Mouse (Mus musculus): ENCODE data around the gene Spns1. TPM values are rescaled to one million over a fixed set of nuclear protein-coding genes. Genes with fewer than 3 reads are reported as not detected.

The Spns1 gene
- polyA plus RNA-seq, 1 experiment: 246 TPM

DNA sequence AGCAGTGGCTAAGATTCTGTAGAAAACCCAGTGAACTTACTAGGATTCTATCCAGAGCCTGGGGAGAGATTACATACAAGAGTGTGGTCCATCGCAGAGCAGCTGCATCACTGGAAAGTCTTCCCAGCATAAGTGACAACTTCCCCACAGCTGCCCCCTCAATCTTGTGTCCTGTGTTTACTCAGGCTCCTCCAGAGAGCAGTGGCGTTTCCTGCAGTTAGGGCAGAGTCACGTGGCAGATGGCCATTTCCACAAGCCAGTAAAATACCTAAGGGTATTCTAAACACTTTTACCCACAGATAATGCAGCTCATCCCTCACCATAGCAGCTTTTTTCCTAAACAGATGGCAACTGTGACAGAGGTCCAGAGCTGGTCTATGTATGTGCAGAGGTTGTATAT lies 52.5 kb downstream of the Spns1 start:
- DNase-seq: no peak
- Histone ChIP-seq H3K4me3 (replicated peaks; ENCODE audit: extremely low read depth, low read depth, low read length) (no peak overlapping the region), H3K4me1 (ENCODE audit: control insufficient read depth, insufficient read depth, low read length) (no peaks in the 10 kb centered on the region)
- TF ChIP-seq POLR2A (IDR thresholded peaks at IDR 0.05; ENCODE audit: borderline replicate concordance, extremely low read depth, low read depth, low read length): no peak
- TF ChIP-seq CTCF (IDR thresholded peaks at IDR 0.05; ENCODE audit: insufficient read depth, low read length): no peak
- WGBS: 10% methylated on average over 3 of the region's 3 CpGs

DNA sequence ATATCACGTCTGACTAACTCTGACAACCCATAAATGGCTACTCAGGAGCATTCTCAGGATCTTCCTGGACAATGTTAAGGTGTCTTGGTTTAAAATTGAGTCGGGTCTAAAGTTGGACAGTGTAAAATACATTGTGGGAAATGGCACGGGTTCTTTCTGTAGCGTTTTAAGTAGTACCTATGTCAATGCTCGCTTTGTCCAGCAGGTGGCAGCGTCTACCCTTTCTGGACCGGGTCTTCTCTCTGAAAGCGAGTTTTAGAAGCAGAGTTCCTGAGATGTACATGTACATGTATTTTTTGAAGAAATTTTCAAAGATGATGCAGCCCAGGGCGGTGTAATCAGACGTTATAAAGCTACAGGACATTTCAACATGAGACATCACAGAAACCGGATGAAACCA lies 53.5 kb downstream of the Spns1 start:
- WGBS: 8% methylated on average over 11 of the region's 11 CpGs
- DNase-seq: peak; percentile 76
- TF ChIP-seq POLR2A (IDR thresholded peaks at IDR 0.05; ENCODE audit: borderline replicate concordance, extremely low read depth, low read depth, low read length) (no peak), CTCF (IDR thresholded peaks at IDR 0.05; ENCODE audit: insufficient read depth, low read length) (peak; percentile 86)

More for the DNA sequence above, 53.5 kb downstream of the Spns1 start:
- no peak overlapping the region for H3K4me3 ChIP-seq (replicated peaks; ENCODE audit: extremely low read depth, low read depth, low read length)
- H3K4me1 ChIP-seq (ENCODE audit: control insufficient read depth, insufficient read depth, low read length): no peaks in the 10 kb centered on the region

Other genes starting within 250 kb of the Spns1 start
- 126 and 163 TPM in 2 replicates for gene Xpo6, start 176.9 kb downstream of the Spns1 start, polyA plus RNA-seq (2012; rRNA removed)
- 12.6 and 14.2 TPM in 2 replicates for gene Sbk1, start 104.8 kb downstream of the Spns1 start, polyA plus RNA-seq (2012; rRNA removed)
- gene Lat, start 7.9 kb downstream of the Spns1 start, polyA plus RNA-seq (2012; rRNA removed): 16.3 and 17.4 TPM in 2 replicates
- 6.0 and 6.5 TPM in 2 replicates for gene Nfatc2ip, start 19.3 kb upstream of the Spns1 start, polyA plus RNA-seq (2012; rRNA removed)
- gene Cd19, start 37.4 kb upstream of the Spns1 start, polyA plus RNA-seq (2012; rRNA removed): 11.0 and 20.6 TPM in 2 replicates
- gene Rabep2, start 51.3 kb upstream of the Spns1 start, polyA plus RNA-seq (2012; rRNA removed): 31.4 and 33.2 TPM in 2 replicates
- 10.7 and 289 TPM in 2 replicates for gene Atp2a1, start 85.7 kb upstream of the Spns1 start, polyA plus RNA-seq (2012; rRNA removed)
- gene Sh2b1, start 98.0 kb upstream of the Spns1 start, polyA plus RNA-seq (2012; rRNA removed): 58.1 and 62.4 TPM in 2 replicates
- gene Tufm, start 109.9 kb upstream of the Spns1 start, polyA plus RNA-seq (2012; rRNA removed): 53.1 and 71.0 TPM in 2 replicates
- 152 and 216 TPM in 2 replicates for gene Atxn2l, start 126.0 kb upstream of the Spns1 start, polyA plus RNA-seq (2012; rRNA removed)
- gene Eif3c, start 189.0 kb upstream of the Spns1 start, polyA plus RNA-seq (2012; rRNA removed): 71.6 and 83.9 TPM in 2 replicates
- gene Apobr, start 207.5 kb upstream of the Spns1 start, polyA plus RNA-seq (2012; rRNA removed): 17.6 and 18.1 TPM in 2 replicates
- gene Cln3, start 208.4 kb upstream of the Spns1 start, polyA plus RNA-seq (2012; rRNA removed): 63.8 and 104 TPM in 2 replicates
- 0.43 and 0.79 TPM in 2 replicates for gene Il27, start 217.5 kb upstream of the Spns1 start, polyA plus RNA-seq (2012; rRNA removed)

Data from lung, adult 2 months (tissue).